Mouse (Mus musculus) cortical plate, adult 2 months (tissue): ENCODE results near the gene Asl.

Source experiments
- CTCF ChIP-seq: fragments of 200-500 bp; IDR thresholded peaks from 2 replicates; pipeline ENCODE4 v1.5.1; 2011; ENCODE audit warnings: mild to moderate bottlenecking, control low read depth, low read length; ENCODE audit not compliant: insufficient read depth; ENCODE audit errors: extremely low read depth
- POLR2A ChIP-seq: fragments of 200-500 bp; IDR thresholded peaks from 2 replicates; pipeline ENCODE4 v1.6.1; 2011; ENCODE audit warnings: mild to moderate bottlenecking, low read length, control low read depth; ENCODE audit not compliant: insufficient read depth; ENCODE audit errors: extremely low read depth

DNA sequence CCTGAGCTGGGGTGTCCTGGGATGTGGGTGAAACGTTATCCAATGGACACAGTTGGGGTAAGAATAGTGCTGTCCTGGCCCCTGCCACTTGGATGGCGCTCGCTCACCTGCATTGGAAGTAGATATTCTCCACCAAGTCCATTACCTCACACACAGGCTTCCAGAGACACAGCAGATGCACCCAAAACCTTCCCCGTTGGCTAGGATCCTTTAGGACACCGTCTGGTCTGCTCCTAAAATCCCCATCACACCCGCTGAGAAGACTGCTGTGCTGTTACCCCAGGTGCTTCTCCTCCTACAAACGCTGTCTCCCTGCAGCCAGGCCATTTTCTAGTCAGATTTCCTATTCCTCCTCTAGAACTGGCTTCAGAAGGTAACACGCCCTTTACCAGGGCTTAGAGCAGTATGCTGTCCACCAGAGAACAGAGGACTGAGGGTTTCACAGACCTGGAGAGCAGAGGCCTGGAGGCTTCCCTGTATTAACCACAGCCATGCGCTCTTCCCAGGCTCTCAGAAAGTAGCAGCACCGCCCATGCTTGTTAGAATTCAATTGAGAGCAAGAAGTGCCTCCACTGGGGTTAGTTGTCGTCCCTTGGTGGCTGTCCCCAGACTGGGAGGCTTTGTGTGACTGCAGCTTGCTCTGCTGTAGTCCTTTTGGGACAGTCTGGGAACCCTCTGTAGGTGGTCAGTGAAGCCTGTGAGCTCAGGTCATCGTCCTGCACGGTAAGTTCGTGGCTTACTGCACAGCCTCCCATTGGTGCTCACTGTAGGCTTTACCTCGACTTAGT lies 22.2 kb upstream of the Asl start:
- TF ChIP-seq CTCF (no peak), POLR2A (no peak)
